Mouse (Mus musculus) B cell, adult 2 months (primary cell): ENCODE data around the gene Ggcx.

Experiments
- DNase-seq, 2 experiments: peaks; one replicate each; pipeline ENCODE4 v3.0.0; 2022

The Ggcx gene

GRCm38 (mm10) chr6:72388266-72388665 is 25.8 kb upstream of the Ggcx start:
- no peak for DNase-seq

GRCm38 (mm10) chr6:72388791-72389329 is 25.2 kb upstream of the Ggcx start:
- DNase-seq = no peak

- DNase-seq = peak in 1 of 2 experiments; percentile 77
Measured at GRCm38 (mm10) chr6:72389471-72389940, 24.6 kb upstream of the Ggcx start.

- peak; percentile 74 to 76 for DNase-seq
Measured at GRCm38 (mm10) chr6:72389941-72390771, 24.0 kb upstream of the Ggcx start, which contains the start of gene Vamp8. Gene Vamp8, minus strand, starts transcription at chr6:72390703.

- DNase-seq = peak; percentile 46 to 55
Measured at GRCm38 (mm10) chr6:72390795-72391521, 23.1 kb upstream of the Ggcx start.

- DNase-seq = no peak
Measured at GRCm38 (mm10) chr6:72392341-72392740, 21.8 kb upstream of the Ggcx start.

GRCm38 (mm10) chr6:72396837-72397251 is 17.3 kb upstream of the Ggcx start:
- DNase-seq = no peak

- DNase-seq = no peak
Measured at GRCm38 (mm10) chr6:72399967-72400366, 14.1 kb upstream of the Ggcx start.

- peak; percentile 88 to 92 for DNase-seq
Measured at GRCm38 (mm10) chr6:72401875-72402274, 12.2 kb upstream of the Ggcx start.

- DNase-seq = no peak
Measured at GRCm38 (mm10) chr6:72405356-72405755, 8.8 kb upstream of the Ggcx start.

GRCm38 (mm10) chr6:72407119-72407518 is 7.0 kb upstream of the Ggcx start:
- peak; percentile 87 to 91 for DNase-seq

GRCm38 (mm10) chr6:72409567-72409966 is 4.5 kb upstream of the Ggcx start:
- peak; percentile 72 to 79 for DNase-seq

- peak in 1 of 2 experiments; percentile 22 for DNase-seq
Measured at GRCm38 (mm10) chr6:72410003-72410402, 4.1 kb upstream of the Ggcx start.

GRCm38 (mm10) chr6:72410518-72410917 is 3.6 kb upstream of the Ggcx start:
- peak in 1 of 2 experiments; percentile 18 for DNase-seq

- DNase-seq = no peak
Measured at GRCm38 (mm10) chr6:72415181-72415580, 1.1 kb downstream of the Ggcx start.

GRCm38 (mm10) chr6:72415964-72416772 is 2.1 kb downstream of the Ggcx start:
- DNase-seq = no peak

- no peak for DNase-seq
Measured at GRCm38 (mm10) chr6:72418279-72418678, 4.2 kb downstream of the Ggcx start.

- no peak for DNase-seq
Measured at GRCm38 (mm10) chr6:72419806-72420205, 5.7 kb downstream of the Ggcx start.

- no peak for DNase-seq
Measured at GRCm38 (mm10) chr6:72420901-72421300, 6.8 kb downstream of the Ggcx start.

GRCm38 (mm10) chr6:72425646-72426045 is 11.5 kb downstream of the Ggcx start:
- no peak for DNase-seq

GRCm38 (mm10) chr6:72428036-72428435 is 13.9 kb downstream of the Ggcx start:
- peak; percentile 85 to 89 for DNase-seq

- DNase-seq = no peak
Measured at GRCm38 (mm10) chr6:72429061-72429842, 15.1 kb downstream of the Ggcx start.
